Comparison of ENCODE assay signal across 12 mouse cellular contexts in genomic region chr1:179324271-179324670, GRCm38 (mm10).
DNase-seq lines count a peak whose midpoint lies in the region.
"Had no signal": no experiment of that assay in that cellular context is flagged by ENCODE, and none has a peak within 500 bp of the region (broad histone marks: within the 10 kb centered on the region; RNA-seq: fewer than 3 reads in every experiment).

No protein-coding gene starts in this region.

- peak; percentile 20 for DNase-seq in kidney, adult 9 months
- no peak for DNase-seq in kidney, postnatal 10 days
- peak; percentile 20 for DNase-seq in urinary bladder, postnatal 14 days (ENCODE audit: low spot score)
- no peak for DNase-seq in urinary bladder, postnatal 4 days (ENCODE audit: low spot score in 2 of 2)
- DNase-seq in adrenal gland, adult 2 months, result peak; percentile 75
- no peak for DNase-seq in thymus, postnatal 25 days
- no peak for DNase-seq in ovary, postnatal 14 days (ENCODE audit: low spot score)
- DNase-seq: cerebellum, adult 11 months; cerebellum, postnatal 10 days; embryo, embryonic 11 days; lung, embryonic 14.5 days; lung, postnatal 36 days had no signal

Comparison
In these comparisons a context has a peak if more than half of its experiments do, and no peak if none do; other contexts are left out.
1. DNase-seq: peak in kidney, adult 9 months (single experiment), urinary bladder, postnatal 14 days (single experiment) and adrenal gland, adult 2 months (single experiment); none in kidney, postnatal 10 days (single experiment), urinary bladder, postnatal 4 days (0 of 2), thymus, postnatal 25 days (single experiment) and ovary, postnatal 14 days (single experiment).